Mouse (Mus musculus) hindbrain, embryonic 10.5 days (tissue): ENCODE measurements around the gene Gskip. TPM values are rescaled to one million over a fixed set of nuclear protein-coding genes. Genes with fewer than 3 reads are reported as not detected.

Source experiments
- DNase-seq: peaks from one replicate; pipeline ENCODE4 v3.0.0-alpha.2; 2017; ENCODE audit warnings: low spot score
- H3K27ac ChIP-seq: fragments of 300-500 bp; sonication (generic); 2 replicates; pipeline ENCODE4 v1.5.1; 2016; ENCODE audit warnings: mild to moderate bottlenecking, moderate library complexity
- H3K27me3 ChIP-seq: fragments of 300-500 bp; sonication (generic); 2 replicates; pipeline ENCODE4 v1.6.1; 2016; ENCODE audit warnings: mild to moderate bottlenecking; ENCODE audit not compliant: poor library complexity, insufficient read depth, severe bottlenecking
- H3K36me3 ChIP-seq: fragments of 300-500 bp; sonication (generic); 2 replicates; pipeline ENCODE4 v1.6.1; 2016; ENCODE audit warnings: mild to moderate bottlenecking, moderate library complexity
- H3K4me1 ChIP-seq: fragments of 300-500 bp; sonication (generic); replicated peaks from 2 replicates; pipeline ENCODE4 v1.6.1; 2016; ENCODE audit warnings: mild to moderate bottlenecking
- H3K4me3 ChIP-seq: fragments of 300-500 bp; sonication (generic); 2 replicates; pipeline ENCODE4 v1.5.1; 2016; ENCODE audit warnings: mild to moderate bottlenecking, moderate library complexity
- H3K9me3 ChIP-seq: fragments of 300-500 bp; sonication (generic); 2 replicates; pipeline ENCODE4 v1.6.1; 2016; ENCODE audit warnings: mild to moderate bottlenecking, moderate library complexity
- WGBS: fragments of 180-500 bp; shearing (Covaris S2); methylation state at CpG from one replicate; pipeline ENCODE4 v1.1.7; 2016; 5-methylcytosine and 5-hydroxymethylcytosine counted together
- polyA plus RNA-seq: library from polyadenylated mRNA; unstranded; fragments of >200 nt; fragmentation: Nextera tagmentation; extraction: Ambion mirVana; gene quantifications from 2 replicates; pipeline ENCODE4 v1.2.1, GENCODE M21; 2016

Gskip gene
- polyA plus RNA-seq, 1 experiment from 2014 or later: 40.5 TPM

GRCm38 (mm10) chr12:105689435-105689834, 4.8 kb downstream of the Gskip start:
- Histone ChIP-seq H3K36me3 (peaks cover 56% of the 10 kb centered on the region), H3K27ac (no peak overlapping the region), H3K9me3 (no peaks in the 10 kb centered on the region), H3K4me3 (no peak overlapping the region), H3K27me3 (no peaks in the 10 kb centered on the region), H3K4me1 (peaks cover 18% of the 10 kb centered on the region)
- WGBS: 95% methylated on average over 13 of the region's 13 CpGs
- no peak for DNase-seq

- Histone ChIP-seq H3K36me3 (peaks cover 87% of the 10 kb centered on the region), H3K9me3 (no peaks in the 10 kb centered on the region), H3K27ac (no peak overlapping the region), H3K27me3 (no peaks in the 10 kb centered on the region), H3K4me1 (no peaks in the 10 kb centered on the region), H3K4me3 (no peak overlapping the region)
- no peak for DNase-seq
- WGBS: 97% methylated on average over 2 of the region's 2 CpGs
Observed at GRCm38 (mm10) chr12:105694021-105694420, 9.4 kb downstream of the Gskip start.

- H3K27ac ChIP-seq: no peak overlapping the region
- H3K27me3 ChIP-seq: no peaks in the 10 kb centered on the region
- 83% methylated on average over 7 of the region's 7 CpGs for WGBS
- no peak overlapping the region for H3K4me3 ChIP-seq
- no peaks in the 10 kb centered on the region for H3K4me1 ChIP-seq
- H3K9me3 ChIP-seq: no peaks in the 10 kb centered on the region
- DNase-seq: no peak
- peaks cover 85% of the 10 kb centered on the region for H3K36me3 ChIP-seq
Observed at GRCm38 (mm10) chr12:105695848-105696247, 11.2 kb downstream of the Gskip start.

- Histone ChIP-seq H3K4me3 (no peak overlapping the region), H3K4me1 (no peaks in the 10 kb centered on the region), H3K27me3 (no peaks in the 10 kb centered on the region), H3K36me3 (peaks cover 85% of the 10 kb centered on the region), H3K27ac (no peak overlapping the region), H3K9me3 (no peaks in the 10 kb centered on the region)
- no peak for DNase-seq
- WGBS: 94% methylated on average over 8 of the region's 8 CpGs
Observed at GRCm38 (mm10) chr12:105697104-105697780, 12.6 kb downstream of the Gskip start.

- Histone ChIP-seq H3K4me3 (no peak overlapping the region), H3K27me3 (no peaks in the 10 kb centered on the region), H3K9me3 (no peaks in the 10 kb centered on the region), H3K27ac (no peak overlapping the region), H3K36me3 (peaks cover 60% of the 10 kb centered on the region), H3K4me1 (peaks cover 6% of the 10 kb centered on the region)
- DNase-seq: no peak
- 95% methylated on average over 12 of the region's 12 CpGs for WGBS
Observed at GRCm38 (mm10) chr12:105700433-105700832, 15.8 kb downstream of the Gskip start.

GRCm38 (mm10) chr12:105705799-105706487, 21.3 kb downstream of the Gskip start, which contains the start of gene Ak7:
Ak7 (plus strand) TSS chr12:105705976.
- Histone ChIP-seq H3K36me3 (peaks cover 15% of the 10 kb centered on the region), H3K4me3 (peak within 1 kb of the TSS; percentile 36), H3K9me3 (no peaks in the 10 kb centered on the region), H3K4me1 (peaks cover 14% of the 10 kb centered on the region), H3K27ac (no peak within 1 kb of the TSS), H3K27me3 (no peaks in the 10 kb centered on the region)
- peak; percentile 92 for DNase-seq
- 9% methylated on average over 22 of the region's 22 CpGs for WGBS

GRCm38 (mm10) chr12:105718616-105719015, 34.0 kb downstream of the Gskip start:
- peaks cover 10% of the 10 kb centered on the region for H3K4me1 ChIP-seq
- no peaks in the 10 kb centered on the region for H3K9me3 ChIP-seq
- H3K27ac ChIP-seq: no peak overlapping the region
- no peak for DNase-seq
- H3K27me3 ChIP-seq: no peaks in the 10 kb centered on the region
- no peak overlapping the region for H3K4me3 ChIP-seq
- WGBS: 67% methylated on average over 17 of the region's 17 CpGs
- no peaks in the 10 kb centered on the region for H3K36me3 ChIP-seq

- H3K27ac ChIP-seq: no peak overlapping the region
- H3K4me1 ChIP-seq: peaks cover 9% of the 10 kb centered on the region
- no peak for DNase-seq
- no peaks in the 10 kb centered on the region for H3K27me3 ChIP-seq
- no peak overlapping the region for H3K4me3 ChIP-seq
- 61% methylated on average over 3 of the region's 3 CpGs for WGBS
- no peaks in the 10 kb centered on the region for H3K36me3 ChIP-seq
- no peaks in the 10 kb centered on the region for H3K9me3 ChIP-seq
Observed at GRCm38 (mm10) chr12:105720196-105720595, 35.6 kb downstream of the Gskip start.

GRCm38 (mm10) chr12:105721452-105722132, 37.0 kb downstream of the Gskip start:
- no peak overlapping the region for H3K27ac ChIP-seq

GRCm38 (mm10) chr12:105722657-105723056, 38.0 kb downstream of the Gskip start:
- Histone ChIP-seq H3K4me3 (no peak overlapping the region), H3K4me1 (peaks cover 9% of the 10 kb centered on the region), H3K27me3 (no peaks in the 10 kb centered on the region), H3K9me3 (no peaks in the 10 kb centered on the region), H3K27ac (no peak overlapping the region), H3K36me3 (no peaks in the 10 kb centered on the region)
- 4% methylated on average over 5 of the region's 5 CpGs for WGBS
- DNase-seq: no peak

More at GRCm38 (mm10) chr12:105721452-105722132, 37.0 kb downstream of the Gskip start:
- H3K27me3 ChIP-seq: no peaks in the 10 kb centered on the region
- no peaks in the 10 kb centered on the region for H3K36me3 ChIP-seq
- DNase-seq: peak; percentile 27
- H3K9me3 ChIP-seq: no peaks in the 10 kb centered on the region
- H3K4me3 ChIP-seq: no peak overlapping the region
- peaks cover 9% of the 10 kb centered on the region for H3K4me1 ChIP-seq
- 41% methylated on average over 14 of the region's 14 CpGs for WGBS

- H3K9me3 ChIP-seq: no peaks in the 10 kb centered on the region
- H3K27ac ChIP-seq: no peak overlapping the region
- no peak for DNase-seq
- WGBS: 76% methylated on average over 1 of the region's 1 CpGs
- H3K36me3 ChIP-seq: no peaks in the 10 kb centered on the region
- H3K4me3 ChIP-seq: no peak overlapping the region
- H3K4me1 ChIP-seq: peaks cover 9% of the 10 kb centered on the region
- no peaks in the 10 kb centered on the region for H3K27me3 ChIP-seq
Observed at GRCm38 (mm10) chr12:105724616-105725015, 40.0 kb downstream of the Gskip start.

- no peak for DNase-seq
- H3K4me3 ChIP-seq: no peak overlapping the region
- no peak overlapping the region for H3K27ac ChIP-seq
- H3K4me1 ChIP-seq: peaks cover 9% of the 10 kb centered on the region
- no peaks in the 10 kb centered on the region for H3K9me3 ChIP-seq
- WGBS: 76% methylated on average over 13 of the region's 13 CpGs
- no peaks in the 10 kb centered on the region for H3K27me3 ChIP-seq
- no peaks in the 10 kb centered on the region for H3K36me3 ChIP-seq
Observed at GRCm38 (mm10) chr12:105725736-105726135, 41.1 kb downstream of the Gskip start.

- no peak for DNase-seq
- Histone ChIP-seq H3K4me3 (no peak overlapping the region), H3K9me3 (no peaks in the 10 kb centered on the region), H3K27ac (no peak overlapping the region), H3K27me3 (no peaks in the 10 kb centered on the region), H3K4me1 (no peaks in the 10 kb centered on the region), H3K36me3 (no peaks in the 10 kb centered on the region)
- WGBS: 89% methylated on average over 3 of the region's 3 CpGs
Observed at GRCm38 (mm10) chr12:105727268-105727667, 42.6 kb downstream of the Gskip start.
